Mouse (Mus musculus) adrenal gland, postnatal 10 days (tissue): ENCODE measurements around the gene Zfp882. TPM values are rescaled to one million over a fixed set of nuclear protein-coding genes. Genes with fewer than 3 reads are reported as not detected.
"Not testable (repeated sequence)": the region's sequence is repeated elsewhere in the genome, so short reads cannot be mapped to it uniquely, and the experiment has no call there.

Experiments used
- DNase-seq: peaks from one replicate; pipeline ENCODE4 v3.0.0; 2021; ENCODE audit warnings: mixed read lengths
- total RNA-seq, 2 experiments: library from RNA; stranded (reverse); gene quantifications; 2 replicates each; pipeline ENCODE4 v1.2.3; 2021

Zfp882 gene
- total RNA-seq, 2 experiments from 2014 or later, result 3.7 to 7.0 TPM

- no peak for DNase-seq
These were observed 44.1 kb downstream of the Zfp882 start for GRCm38 (mm10) chr8:71952489-71952888.

- not testable (repeated sequence) for DNase-seq
These were observed 44.7 kb downstream of the Zfp882 start for GRCm38 (mm10) chr8:71952961-71953700.

GRCm38 (mm10) chr8:71954666-71955065 lies 46.3 kb downstream of the Zfp882 start:
- DNase-seq, result no peak

GRCm38 (mm10) chr8:71960483-71960882 lies 52.1 kb downstream of the Zfp882 start:
- DNase-seq, result no peak

GRCm38 (mm10) chr8:71961796-71962195 lies 53.4 kb downstream of the Zfp882 start:
- no peak for DNase-seq

GRCm38 (mm10) chr8:71964051-71964450 lies 55.6 kb downstream of the Zfp882 start:
- peak; percentile 56 for DNase-seq

GRCm38 (mm10) chr8:71965166-71965565 lies 56.8 kb downstream of the Zfp882 start:
- peak; percentile 49 for DNase-seq

Other genes with a start within 250 kb of the Zfp882 start
- 1 to 10 TPM; 3.8 to 7.1 TPM for gene Unc13a, start 236.9 kb upstream of the Zfp882 start, total RNA-seq
- 10 to 100 TPM; 18.5 to 25.9 TPM for gene Jak3, start 232.3 kb upstream of the Zfp882 start, total RNA-seq
- 10 to 100 TPM in 1 of 2 experiments, 1 to 10 TPM in 1; 7.3 to 10.8 TPM for gene Insl3, start 219.4 kb upstream of the Zfp882 start, total RNA-seq
- gene B3gnt3, start 206.8 kb upstream of the Zfp882 start, total RNA-seq, result 1 to 10 TPM; 6.4 to 6.7 TPM
- gene Fcho1, start 182.9 kb upstream of the Zfp882 start, total RNA-seq, result 1 to 10 TPM; 4.8 to 8.4 TPM
- 1 to 10 TPM; 7.6 to 9.4 TPM for gene Zfp709, start 26.6 kb upstream of the Zfp882 start, total RNA-seq
- gene Zfp617, start within 50 bp of the Zfp882 start, total RNA-seq, result 10 to 100 TPM; 29.8 to 33.9 TPM
- gene Zfp961, start 42.4 kb downstream of the Zfp882 start, total RNA-seq, result 10 to 100 TPM; 15.4 to 25.9 TPM
- 1 to 10 TPM; 1.7 to 1.8 TPM for gene Cyp4f18, start 101.0 kb downstream of the Zfp882 start, total RNA-seq
- gene Olfr372, start 132.6 kb downstream of the Zfp882 start, total RNA-seq, result not detected
- gene Olfr373, start 174.6 kb downstream of the Zfp882 start, total RNA-seq, result not detected
- gene Olfr374, start 198.4 kb downstream of the Zfp882 start, total RNA-seq, result not detected
- 100 to 1,000 TPM; 201 to 246 TPM for gene Tpm4, start 226.4 kb downstream of the Zfp882 start, total RNA-seq